Mouse (Mus musculus) testis, postnatal 10 days (tissue): ENCODE data around the gene Miip.
"Not testable (repeated sequence)": the region's sequence is repeated elsewhere in the genome, so short reads cannot be mapped to it uniquely, and the experiment has no call there.

Experiments used
- DNase-seq: peaks from one replicate; pipeline ENCODE4 v3.0.0; 2021; ENCODE audit warnings: low spot score

Gene Miip

GRCm38 (mm10) chr4:147869238-147869637, 622 bp upstream of the Miip start:
- no peak for DNase-seq

GRCm38 (mm10) chr4:147867563-147868449, 810 bp downstream of the Miip start:
- no peak for DNase-seq

GRCm38 (mm10) chr4:147866793-147867192, 1.8 kb downstream of the Miip start:
- DNase-seq, result not testable (repeated sequence)

DNA sequence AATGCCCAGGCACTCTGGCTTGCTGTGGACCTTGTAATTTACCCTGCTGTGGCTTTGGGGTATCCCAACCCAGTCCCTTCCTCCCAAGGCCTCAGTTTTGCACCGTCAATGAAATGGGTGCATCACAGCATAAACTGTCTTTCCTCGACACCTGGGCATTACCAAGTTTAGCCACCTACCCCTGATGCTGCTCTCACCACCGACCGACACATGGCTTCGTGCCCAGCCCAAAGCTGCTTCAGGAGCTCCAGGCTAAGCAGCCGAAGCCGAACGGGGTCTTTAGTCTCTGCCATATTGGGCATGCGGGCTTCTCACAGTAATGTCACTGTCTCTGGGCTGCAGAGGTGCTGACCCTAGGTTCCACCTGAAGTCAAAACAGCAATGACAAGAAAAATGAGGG, 2.6 kb downstream of the Miip start:
- DNase-seq, result peak; percentile 56

- DNase-seq, result peak; percentile 31
Measured at GRCm38 (mm10) chr4:147865651-147866050, 3.0 kb downstream of the Miip start.

- no peak for DNase-seq
Measured at GRCm38 (mm10) chr4:147862051-147862450, 6.6 kb downstream of the Miip start.

- DNase-seq, result peak; percentile 39
Measured at GRCm38 (mm10) chr4:147850776-147851175, 17.8 kb downstream of the Miip start.

DNA sequence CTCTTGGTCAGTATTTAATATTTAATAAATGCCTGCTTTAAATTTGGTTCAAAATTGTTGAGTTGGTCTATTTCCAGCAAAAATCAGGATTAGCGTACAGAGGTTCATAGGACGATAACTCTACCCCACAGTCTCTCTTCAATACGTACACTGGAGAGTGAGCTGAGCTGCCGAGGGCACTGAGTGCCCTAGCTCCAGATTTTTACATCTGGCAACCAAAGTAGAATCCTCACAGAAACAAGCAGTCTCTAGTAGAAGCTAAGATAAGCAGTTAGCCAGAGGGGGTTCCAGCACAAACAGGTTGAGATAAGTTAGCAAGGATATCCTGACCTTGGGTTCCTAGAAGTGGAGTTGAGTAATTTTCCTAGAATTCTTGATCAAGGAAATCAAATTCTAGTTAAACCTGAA, 20.0 kb downstream of the Miip start:
- no peak for DNase-seq

DNA sequence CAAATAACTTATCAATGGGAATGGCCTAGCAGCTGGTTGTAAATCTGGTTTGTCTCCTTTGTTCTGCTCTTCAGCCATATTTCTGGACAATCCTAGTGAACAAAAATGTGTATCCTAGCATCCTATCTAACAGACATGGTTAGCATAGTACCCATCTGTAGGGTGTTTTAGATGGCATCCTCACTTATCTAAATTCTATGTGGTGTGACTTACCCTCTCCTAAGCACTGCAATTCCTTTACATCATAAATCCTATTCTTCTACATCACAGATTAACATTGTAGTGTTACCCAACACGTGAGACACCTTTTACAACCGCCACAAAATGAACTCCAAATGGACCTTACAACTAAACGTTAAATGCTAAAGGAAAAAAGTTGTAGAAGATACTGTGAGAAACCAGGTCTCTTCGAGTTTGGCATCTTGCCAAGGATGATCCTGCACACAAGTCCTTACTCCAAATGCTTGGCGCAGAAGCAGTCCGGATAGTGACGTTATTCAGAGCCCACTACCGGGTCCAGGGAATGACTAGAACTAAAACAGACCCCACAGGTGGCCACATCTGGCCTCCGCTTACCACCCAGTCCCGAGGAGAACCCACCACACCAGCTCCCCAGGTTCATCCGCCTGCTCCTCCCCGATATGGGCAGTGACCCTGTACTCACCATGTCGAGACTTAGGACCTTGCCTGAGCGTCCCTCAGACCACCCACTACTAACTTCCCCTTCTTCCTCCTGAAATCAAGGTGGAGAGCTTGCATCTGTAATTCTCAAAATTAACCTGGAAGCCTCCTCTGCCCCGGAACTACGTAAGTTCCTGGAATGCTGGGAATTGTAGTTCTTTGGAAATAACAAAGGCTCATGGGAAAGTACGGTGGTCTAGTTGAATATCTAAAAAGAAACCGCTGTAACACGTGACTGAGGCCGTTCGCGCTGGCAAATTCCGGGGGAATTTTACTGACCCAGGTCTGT, 20.7 kb downstream of the Miip start, which contains the start of gene Zfp933:
Gene Zfp933 (minus strand): TSS at position 753 of the 970 bp plus-strand sequence.
- DNase-seq, result peak; percentile 65

- no peak for DNase-seq
Measured at GRCm38 (mm10) chr4:147842871-147843270, 25.7 kb downstream of the Miip start.

DNA sequence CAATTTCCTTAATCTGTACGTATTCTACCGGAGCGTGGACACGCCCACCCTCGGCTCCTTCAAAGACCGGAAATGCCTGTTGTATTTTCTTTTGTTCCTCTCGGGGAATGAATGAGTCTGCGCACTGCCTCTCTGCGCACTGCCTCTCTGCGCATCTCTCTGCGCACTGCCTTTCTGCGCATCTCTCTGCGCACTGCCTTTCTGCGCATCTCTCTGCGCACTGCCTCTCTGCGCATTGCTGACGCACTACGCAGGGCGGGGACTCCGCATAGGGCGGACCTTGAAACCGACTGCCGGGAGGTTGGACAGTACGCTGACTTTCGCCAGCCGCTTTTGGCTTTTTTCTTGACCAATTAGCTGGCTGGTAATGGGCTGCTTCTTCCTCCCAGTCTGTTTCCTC, 29.3 kb downstream of the Miip start:
- not testable (repeated sequence) for DNase-seq

DNA sequence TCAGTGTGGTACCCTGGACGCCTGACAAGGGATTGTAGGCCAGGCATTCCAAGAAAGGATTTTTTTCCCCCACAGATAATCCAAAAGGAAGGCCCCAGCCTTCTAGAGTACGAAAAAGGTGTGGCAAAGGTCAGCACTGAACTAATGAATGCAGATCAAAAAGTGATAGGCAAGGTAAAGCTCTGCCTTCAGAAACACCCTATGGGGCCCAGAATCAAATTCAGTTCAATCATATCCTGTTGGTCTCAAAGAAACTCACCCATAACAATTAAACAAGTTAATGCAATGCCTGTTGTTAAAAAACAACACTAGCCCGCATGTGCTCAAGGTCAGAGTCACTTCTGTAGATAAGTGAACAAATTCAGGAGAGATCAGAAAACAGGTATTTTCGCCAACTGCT, 44.2 kb downstream of the Miip start:
- no peak for DNase-seq

DNA sequence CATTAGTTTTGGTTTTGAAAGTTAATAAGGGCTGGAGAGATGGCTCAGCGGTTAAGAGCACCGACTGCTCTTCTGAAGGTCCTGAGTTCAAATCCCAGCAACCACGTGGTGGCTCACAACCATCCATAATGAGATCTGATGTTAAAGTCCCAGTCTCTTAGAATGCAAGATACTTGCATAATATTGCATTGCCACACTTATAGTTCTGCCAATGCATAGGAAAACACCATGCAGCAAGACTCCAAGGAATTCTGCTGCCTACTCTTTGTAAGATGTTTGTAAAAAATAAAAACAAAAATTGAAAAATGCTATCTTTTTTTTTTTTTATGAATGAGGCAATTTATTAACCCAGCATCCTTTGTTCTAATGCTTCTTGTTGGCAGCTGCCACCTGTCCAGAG, 47.2 kb downstream of the Miip start:
- not testable (repeated sequence) for DNase-seq

- not testable (repeated sequence) for DNase-seq
Measured at GRCm38 (mm10) chr4:147819659-147820058, 49.0 kb downstream of the Miip start.

DNA sequence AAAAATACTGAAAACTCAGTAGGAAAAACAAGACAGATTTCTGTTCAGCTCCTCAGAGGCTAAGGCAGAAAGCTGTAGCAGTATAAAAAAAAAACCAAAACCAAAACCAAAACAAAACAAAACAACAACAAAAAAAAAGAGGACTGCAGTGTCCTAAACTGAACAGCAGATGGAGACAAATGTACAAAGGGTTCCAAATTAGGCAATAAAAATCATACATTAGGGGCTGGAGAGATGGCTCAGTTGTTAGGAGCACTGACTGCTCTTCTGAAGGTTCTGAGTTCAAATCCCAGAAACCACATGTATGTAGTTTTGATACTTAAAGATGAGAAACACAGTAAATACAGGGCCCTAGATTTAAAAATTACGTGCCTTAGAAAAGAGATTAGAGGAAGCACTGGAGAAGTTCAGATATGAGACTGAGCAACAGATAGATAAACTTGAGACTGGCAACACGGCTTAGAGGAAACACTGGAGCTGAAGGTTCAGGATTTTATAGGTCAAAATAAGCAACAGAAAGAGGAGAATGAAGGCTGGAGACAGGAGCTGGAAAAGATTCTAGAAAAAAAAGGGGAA, 53.9 kb downstream of the Miip start:
- no peak for DNase-seq

DNA sequence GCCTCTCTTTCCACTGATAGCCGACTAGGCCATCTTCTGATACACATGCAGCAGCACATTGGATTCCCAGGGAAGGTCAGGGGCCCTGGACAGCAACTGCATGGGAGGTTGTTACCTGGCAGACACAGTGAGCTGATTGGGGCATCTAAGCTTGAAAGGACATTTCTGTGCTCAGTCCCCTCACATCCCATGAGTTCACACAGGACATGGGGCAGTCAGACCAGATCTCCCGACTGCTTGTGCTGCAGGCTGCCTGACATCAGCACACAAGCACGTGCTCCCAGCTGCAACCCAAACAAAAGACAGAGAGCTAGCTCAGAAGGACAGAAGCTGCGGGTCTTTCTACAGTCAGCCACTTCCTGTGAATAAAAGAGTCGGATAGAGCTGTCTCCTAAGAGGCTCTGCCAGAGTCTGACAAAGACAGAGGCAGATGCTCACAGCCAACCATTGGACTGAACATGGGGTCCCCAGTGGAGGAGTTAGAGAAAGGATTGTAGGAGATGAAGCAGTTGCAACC, 55.3 kb downstream of the Miip start:
- DNase-seq, result no peak
